Mouse (Mus musculus): Measurements from ENCODE around the gene Jmjd4. TPM values are rescaled to one million over a fixed set of nuclear protein-coding genes. Genes with fewer than 3 reads are reported as not detected.
A peak's percentile ranks its signal among the peaks of the same experiment; 100 is the strongest.

Gene Jmjd4
- polyA plus RNA-seq, 1 experiment from 2014 or later: 5.4 TPM

DNA sequence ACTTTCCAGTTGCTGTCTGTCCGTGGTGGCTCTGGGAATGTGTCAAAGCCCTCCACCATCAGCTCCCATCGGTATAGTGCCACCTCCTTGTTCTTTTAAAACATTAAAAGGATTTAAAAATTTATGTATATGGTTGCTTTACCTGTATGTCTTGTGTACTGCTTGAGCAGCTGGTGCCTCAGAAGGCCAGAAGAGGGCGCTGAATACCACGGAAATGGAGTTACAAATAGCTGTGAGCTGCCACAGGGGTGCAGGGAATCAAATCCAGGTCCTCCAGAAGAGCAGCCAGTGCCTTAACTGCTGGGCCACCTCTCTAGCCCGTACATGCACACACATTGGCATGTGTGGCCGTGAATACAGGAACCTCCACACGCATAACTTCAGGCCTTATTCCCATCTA is 47.9 kb downstream of the Jmjd4 start:
- TF ChIP-seq EP300 (optimal IDR thresholded peaks at IDR 0.05): no peak
- TF ChIP-seq CTCF (IDR thresholded peaks at IDR 0.05; ENCODE audit: low read depth): peak; percentile 20; the same call in 1 of the 2 replicates
- DNase-seq (ENCODE audit: low spot score): no peak
- Histone ChIP-seq H3K36me3 (ENCODE audit: control insufficient read depth, insufficient read depth, low read length) (peaks cover 32% of the 10 kb centered on the region), H3K9me3 (ENCODE audit: control insufficient read depth, low read length) (no peaks in the 10 kb centered on the region), H3K9ac (ENCODE audit: low read length) (no peak overlapping the region), H3K4me1 (replicated peaks; ENCODE audit: control insufficient read depth, insufficient read depth) (no peaks in the 10 kb centered on the region), H3K27me3 (ENCODE audit: control insufficient read depth, insufficient read depth, low read length) (no peaks in the 10 kb centered on the region), H3K27ac (replicated peaks) (no peak overlapping the region), H3K4me3 (ENCODE audit: low read depth, low read length) (no peak overlapping the region), H3K4me2 (replicated peaks; ENCODE audit: low read depth) (no peak overlapping the region)
- 90% methylated on average over 7 of the region's 7 CpGs for WGBS
- no peak for ATAC-seq (ENCODE audit: low FRiP score, low TSS enrichment)

DNA sequence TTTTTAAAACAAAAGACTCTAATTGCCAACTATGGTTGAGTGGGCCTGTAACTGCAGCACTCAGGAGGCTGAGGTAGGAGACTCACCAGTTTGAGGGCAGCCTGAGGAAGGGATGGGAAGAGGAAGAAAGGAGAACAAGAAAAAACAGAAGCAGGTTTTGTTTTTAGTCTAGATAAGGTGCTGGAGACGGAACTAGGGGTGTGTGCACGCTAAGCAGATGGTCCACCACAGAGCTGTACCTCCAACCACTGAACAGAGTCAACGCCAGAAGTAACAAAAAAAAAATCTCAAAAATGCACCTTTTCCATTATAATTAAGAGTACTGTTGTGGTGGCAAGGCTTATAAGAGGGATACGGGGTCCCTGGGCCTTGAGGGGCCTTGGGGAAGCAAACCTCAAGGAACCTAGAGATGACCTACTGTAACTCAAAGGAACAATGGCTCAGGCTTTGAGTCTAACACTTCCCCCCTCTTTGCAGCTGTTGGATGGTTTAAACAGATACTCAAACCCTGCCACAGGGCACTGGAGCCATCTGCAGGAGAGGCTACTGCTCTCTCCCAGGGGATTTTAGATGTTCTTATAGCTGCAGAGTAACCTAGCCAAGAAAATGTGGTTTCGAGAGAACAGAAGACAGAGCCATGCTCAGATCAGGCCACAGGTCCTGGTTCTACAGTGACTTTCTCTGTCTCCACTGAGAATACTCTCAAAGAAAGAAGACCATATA is 52.3 kb downstream of the Jmjd4 start:
- Histone ChIP-seq H3K4me2 (replicated peaks; ENCODE audit: low read depth) (no peak overlapping the region), H3K9ac (ENCODE audit: low read length) (no peak overlapping the region), H3K27me3 (ENCODE audit: control insufficient read depth, insufficient read depth, low read length) (no peaks in the 10 kb centered on the region), H3K27ac (replicated peaks) (no peak overlapping the region), H3K9me3 (ENCODE audit: control insufficient read depth, low read length) (no peaks in the 10 kb centered on the region), H3K4me3 (ENCODE audit: low read depth, low read length) (no peak overlapping the region), H3K4me1 (replicated peaks; ENCODE audit: control insufficient read depth, insufficient read depth) (peaks cover under 1% of the 10 kb centered on the region; the same call in 1 of the 2 replicates), H3K36me3 (ENCODE audit: control insufficient read depth, insufficient read depth, low read length) (peaks cover 25% of the 10 kb centered on the region)
- DNase-seq (ENCODE audit: low spot score) (no peak), ATAC-seq (ENCODE audit: low FRiP score, low TSS enrichment) (no peak)
- WGBS: 89% methylated on average over 5 of the region's 5 CpGs
- TF ChIP-seq EP300 (optimal IDR thresholded peaks at IDR 0.05): no peak
- no peak for TF ChIP-seq CTCF (IDR thresholded peaks at IDR 0.05; ENCODE audit: low read depth)

DNA sequence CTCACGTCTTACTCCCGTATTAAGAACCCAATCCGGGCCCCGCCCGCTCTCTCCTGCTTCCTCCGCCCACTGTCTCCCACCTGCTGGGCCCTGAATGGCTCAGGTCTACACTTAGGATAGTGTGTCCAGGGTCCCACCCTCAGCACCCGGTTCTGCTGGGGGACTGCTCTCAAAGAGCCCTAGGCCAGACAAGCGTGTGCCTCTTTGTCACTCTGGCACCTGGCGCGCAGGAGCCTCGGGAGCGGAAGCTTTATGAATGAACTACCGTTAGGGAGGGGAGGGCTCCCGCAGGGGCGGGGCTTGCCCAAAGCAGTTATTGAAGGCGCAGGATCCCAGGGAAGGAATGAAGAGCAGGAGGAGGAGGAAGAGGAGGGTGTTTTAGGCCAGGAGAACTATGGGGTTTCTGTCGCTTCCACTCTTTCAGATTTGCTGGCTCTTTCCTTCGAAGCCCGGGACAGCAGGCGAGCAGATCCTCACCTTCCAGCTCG is 55.5 kb downstream of the Jmjd4 start:
- Histone ChIP-seq H3K9me3 (ENCODE audit: control insufficient read depth, low read length) (no peaks in the 10 kb centered on the region), H3K4me3 (ENCODE audit: low read depth, low read length) (peak overlapping the region; percentile 88), H3K4me2 (replicated peaks; ENCODE audit: low read depth) (peak overlapping the region; percentile 84), H3K27ac (replicated peaks) (peak overlapping the region; percentile 88), H3K27me3 (ENCODE audit: control insufficient read depth, insufficient read depth, low read length) (no peaks in the 10 kb centered on the region), H3K36me3 (ENCODE audit: control insufficient read depth, insufficient read depth, low read length) (peaks cover 14% of the 10 kb centered on the region; the same call in 1 of the 2 replicates), H3K4me1 (replicated peaks; ENCODE audit: control insufficient read depth, insufficient read depth) (peaks cover 6% of the 10 kb centered on the region; the same call in 1 of the 2 replicates), H3K9ac (ENCODE audit: low read length) (peak overlapping the region; percentile 94)
- TF ChIP-seq EP300 (optimal IDR thresholded peaks at IDR 0.05) (no peak), CTCF (IDR thresholded peaks at IDR 0.05; ENCODE audit: low read depth) (no peak)
- ATAC-seq (ENCODE audit: low FRiP score, low TSS enrichment) (peak; percentile 25), DNase-seq (ENCODE audit: low spot score) (peak; percentile 76)
- under 1% methylated on average over 21 of the region's 21 CpGs for WGBS

DNA sequence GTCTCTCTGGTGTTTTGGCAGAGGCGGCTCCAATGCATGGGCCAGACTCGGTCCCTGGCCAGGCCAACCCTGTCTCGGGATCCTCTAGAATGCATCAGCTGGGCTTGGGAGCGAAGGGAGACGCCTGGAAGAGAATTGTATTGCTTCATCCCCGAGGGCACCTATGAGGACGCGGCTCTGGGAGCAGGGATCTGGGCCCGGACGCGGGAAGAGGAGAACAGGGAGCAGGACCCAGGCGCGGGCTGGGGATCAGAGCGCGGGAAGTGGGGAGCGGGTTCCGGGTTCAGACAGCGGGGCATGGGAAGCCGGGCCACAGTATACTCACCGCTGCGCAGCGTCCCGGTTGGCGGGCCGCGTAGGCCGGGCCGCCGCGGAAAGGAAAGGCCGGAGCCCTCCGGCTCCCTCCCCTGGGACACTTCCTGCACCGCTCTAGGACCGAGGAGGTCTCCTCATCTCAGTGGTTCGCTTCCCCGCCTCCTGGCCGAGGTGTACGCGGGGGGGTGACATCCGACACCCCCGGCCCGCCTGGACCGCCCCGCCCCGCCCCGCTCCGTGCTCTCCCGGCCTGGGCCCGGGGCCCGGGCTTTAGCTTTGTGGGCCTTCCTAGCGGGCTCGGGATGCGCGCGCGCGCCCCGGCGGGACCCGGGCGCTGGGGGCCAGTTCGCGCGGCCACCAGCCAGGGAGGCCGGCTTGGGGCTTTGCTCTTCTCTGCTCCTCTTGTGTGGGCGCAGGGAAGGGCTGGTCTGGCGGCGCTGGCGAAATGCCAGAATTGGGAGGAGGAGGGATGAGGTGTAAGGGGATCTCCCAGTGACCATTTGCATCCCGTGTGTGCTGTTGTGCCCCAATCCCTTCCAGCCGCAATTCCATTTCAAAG is 56.2 kb downstream of the Jmjd4 start:
- H3K27me3 ChIP-seq (ENCODE audit: control insufficient read depth, insufficient read depth, low read length): no peaks in the 10 kb centered on the region

DNA sequence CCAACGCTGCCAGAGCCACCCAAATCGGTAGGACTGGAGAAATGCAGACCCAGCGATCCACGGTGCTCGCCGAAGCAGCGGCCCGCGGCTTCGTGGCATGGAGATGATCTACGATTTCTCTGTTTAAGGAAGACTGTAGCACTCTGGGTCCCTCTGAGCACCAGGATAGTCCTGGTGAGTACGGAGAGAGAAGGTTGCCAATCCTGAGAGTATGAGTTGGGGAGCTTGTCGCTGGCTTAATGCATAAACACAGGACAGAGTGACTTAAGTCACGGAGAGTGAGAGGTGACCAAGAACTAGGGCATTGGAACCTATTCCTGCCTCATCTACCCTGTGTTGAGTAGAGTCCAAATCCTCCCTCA is 56.8 kb downstream of the Jmjd4 start:
- WGBS: 2% methylated on average over 14 of the region's 14 CpGs
- H3K9me3 ChIP-seq (ENCODE audit: control insufficient read depth, low read length): no peaks in the 10 kb centered on the region
- TF ChIP-seq EP300 (optimal IDR thresholded peaks at IDR 0.05): no peak
- H3K9ac ChIP-seq (ENCODE audit: low read length): peak overlapping the region; percentile 94
- peak overlapping the region; percentile 88 for H3K4me3 ChIP-seq (ENCODE audit: low read depth, low read length)
- peak; percentile 3; the same call in 1 of the 2 replicates for ATAC-seq (ENCODE audit: low FRiP score, low TSS enrichment)
- H3K4me2 ChIP-seq (replicated peaks; ENCODE audit: low read depth): peak overlapping the region; percentile 84
- peaks cover 6% of the 10 kb centered on the region; the same call in 1 of the 2 replicates for H3K4me1 ChIP-seq (replicated peaks; ENCODE audit: control insufficient read depth, insufficient read depth)
- peak overlapping the region; percentile 88 for H3K27ac ChIP-seq (replicated peaks)
- peaks cover 9% of the 10 kb centered on the region; the same call in 1 of the 2 replicates for H3K36me3 ChIP-seq (ENCODE audit: control insufficient read depth, insufficient read depth, low read length)
- no peak for DNase-seq (ENCODE audit: low spot score)
- no peaks in the 10 kb centered on the region for H3K27me3 ChIP-seq (ENCODE audit: control insufficient read depth, insufficient read depth, low read length)

More for the DNA sequence above, 56.2 kb downstream of the Jmjd4 start:
- H3K4me2 ChIP-seq (replicated peaks; ENCODE audit: low read depth): peak overlapping the region; percentile 84
- H3K4me3 ChIP-seq (ENCODE audit: low read depth, low read length): peak overlapping the region; percentile 88
- DNase-seq (ENCODE audit: low spot score): peak; percentile 91
- H3K27ac ChIP-seq (replicated peaks): peak overlapping the region; percentile 88
- H3K4me1 ChIP-seq (replicated peaks; ENCODE audit: control insufficient read depth, insufficient read depth): peaks cover 6% of the 10 kb centered on the region; the same call in 1 of the 2 replicates
- H3K36me3 ChIP-seq (ENCODE audit: control insufficient read depth, insufficient read depth, low read length): peaks cover 9% of the 10 kb centered on the region; the same call in 1 of the 2 replicates
- under 1% methylated on average over 51 of the region's 71 CpGs for WGBS
- H3K9ac ChIP-seq (ENCODE audit: low read length): peak overlapping the region; percentile 94
- ATAC-seq (ENCODE audit: low FRiP score, low TSS enrichment): peak; percentile 93
- TF ChIP-seq EP300 (optimal IDR thresholded peaks at IDR 0.05) (no peak), CTCF (IDR thresholded peaks at IDR 0.05; ENCODE audit: low read depth) (peak; percentile 6; the same call in 1 of the 2 replicates)
- no peaks in the 10 kb centered on the region for H3K9me3 ChIP-seq (ENCODE audit: control insufficient read depth, low read length)

Other genes with a start within 250 kb of the Jmjd4 start
- gene Mrpl55, start 247.6 kb upstream of the Jmjd4 start, polyA plus RNA-seq (2015; fragmentation: Nextera tagmentation; extraction: Ambion mirVana): 90.3 and 90.9 TPM in 2 replicates
- gene 2310033P09Rik, start 241.7 kb upstream of the Jmjd4 start, polyA plus RNA-seq (2015; fragmentation: Nextera tagmentation; extraction: Ambion mirVana): 21.3 and 21.5 TPM in 2 replicates
- 536 and 549 TPM in 2 replicates for gene Arf1, start 221.8 kb upstream of the Jmjd4 start, polyA plus RNA-seq (2015; fragmentation: Nextera tagmentation; extraction: Ambion mirVana)
- 2.0 and 2.5 TPM in 2 replicates for gene Wnt3a, start 159.3 kb upstream of the Jmjd4 start, polyA plus RNA-seq (2015; fragmentation: Nextera tagmentation; extraction: Ambion mirVana)
- gene Wnt9a, start 143.1 kb upstream of the Jmjd4 start, polyA plus RNA-seq (2015; fragmentation: Nextera tagmentation; extraction: Ambion mirVana): 2.3 and 2.8 TPM in 2 replicates
- 0.07 TPM in 1 of 2 replicates, not detected in the other for gene Prss38, start 74.4 kb upstream of the Jmjd4 start, polyA plus RNA-seq (2015; fragmentation: Nextera tagmentation; extraction: Ambion mirVana)
- 50.6 and 51.9 TPM in 2 replicates for gene Snap47, start 1.1 kb downstream of the Jmjd4 start, polyA plus RNA-seq (2015; fragmentation: Nextera tagmentation; extraction: Ambion mirVana)
- gene Zfp867, start 22.4 kb downstream of the Jmjd4 start, polyA plus RNA-seq (2015; fragmentation: Nextera tagmentation; extraction: Ambion mirVana): 3.4 and 3.8 TPM in 2 replicates
- 6.9 and 7.2 TPM in 2 replicates for gene Zkscan17, start 76.7 kb downstream of the Jmjd4 start, polyA plus RNA-seq (2015; fragmentation: Nextera tagmentation; extraction: Ambion mirVana)
- 0.21 and 0.36 TPM in 2 replicates for gene Nlrp3, start 91.5 kb downstream of the Jmjd4 start, polyA plus RNA-seq (2015; fragmentation: Nextera tagmentation; extraction: Ambion mirVana)
- gene Olfr222, start 126.2 kb downstream of the Jmjd4 start, polyA plus RNA-seq (2015; fragmentation: Nextera tagmentation; extraction: Ambion mirVana): not detected in 2 replicates
- gene Olfr223, start 143.2 kb downstream of the Jmjd4 start, polyA plus RNA-seq (2015; fragmentation: Nextera tagmentation; extraction: Ambion mirVana): not detected in 2 replicates
- gene Mprip, start 211.3 kb downstream of the Jmjd4 start, polyA plus RNA-seq (2015; fragmentation: Nextera tagmentation; extraction: Ambion mirVana): 51.1 and 56.8 TPM in 2 replicates